Mouse (Mus musculus): ENCODE measurements around the gene Cdca5. TPM values are rescaled to one million over a fixed set of nuclear protein-coding genes. Genes with fewer than 3 reads are reported as not detected.

The Cdca5 gene
- total RNA-seq, 1 experiment from 2014 or later = 0.35 TPM

- ATAC-seq (ENCODE audit: extremely low read depth, insufficient number of reproducible peaks, low FRiP score, poor library complexity, severe bottlenecking) = no peak
These were observed 26.3 kb upstream of the Cdca5 start for GRCm38 (mm10) chr19:6058513-6058912.

DNA sequence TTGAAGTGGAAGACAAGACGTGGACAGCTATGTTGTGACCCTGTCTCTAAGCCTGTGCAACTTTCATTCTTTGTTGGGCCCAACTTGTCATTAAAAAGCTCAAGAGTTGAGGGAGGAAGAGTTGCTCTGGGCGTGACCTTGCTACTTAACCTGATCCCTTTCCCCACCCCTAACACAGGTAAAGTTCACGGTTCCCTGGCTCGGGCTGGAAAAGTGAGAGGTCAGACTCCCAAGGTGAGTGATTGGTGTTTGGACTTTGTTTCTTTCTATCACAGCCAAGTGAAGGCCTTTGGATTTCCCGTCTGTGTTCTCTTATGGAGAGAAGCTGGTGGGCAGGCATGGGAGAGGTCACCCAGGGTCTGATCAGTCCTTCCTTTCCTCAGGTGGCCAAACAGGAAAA is 25.8 kb upstream of the Cdca5 start:
- ATAC-seq (ENCODE audit: extremely low read depth, insufficient number of reproducible peaks, low FRiP score, poor library complexity, severe bottlenecking) = no peak

DNA sequence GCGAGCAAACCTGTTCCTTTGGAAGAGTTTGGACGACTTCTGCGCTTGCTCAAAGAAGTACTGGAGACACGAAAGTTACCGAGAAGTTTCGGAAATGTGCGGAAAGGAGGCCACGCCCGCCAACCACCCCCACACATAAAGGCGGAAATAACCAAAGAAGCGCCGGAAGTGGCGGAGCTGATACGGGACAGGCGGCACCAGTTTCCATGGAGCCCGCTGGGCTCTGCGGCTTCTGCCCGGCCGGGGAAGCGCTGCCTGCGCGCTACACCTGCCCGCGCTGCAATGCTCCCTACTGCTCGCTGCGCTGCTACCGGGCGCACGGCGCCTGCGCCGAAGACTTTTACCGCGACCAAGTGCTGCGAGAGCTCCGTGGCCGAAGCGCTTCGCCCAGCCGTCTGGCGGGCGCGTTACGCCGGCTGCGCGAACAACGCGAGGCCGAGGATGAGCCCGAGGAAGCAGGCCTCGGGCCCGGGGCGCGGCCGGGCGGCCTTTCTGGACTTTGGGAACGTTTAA is 23.7 kb upstream of the Cdca5 start, which contains the start of gene Znhit2:
Znhit2 (plus strand) TSS at position 172 of the 513 bp plus-strand sequence.
- peak; percentile 72 for ATAC-seq (ENCODE audit: extremely low read depth, insufficient number of reproducible peaks, low FRiP score, poor library complexity, severe bottlenecking)

DNA sequence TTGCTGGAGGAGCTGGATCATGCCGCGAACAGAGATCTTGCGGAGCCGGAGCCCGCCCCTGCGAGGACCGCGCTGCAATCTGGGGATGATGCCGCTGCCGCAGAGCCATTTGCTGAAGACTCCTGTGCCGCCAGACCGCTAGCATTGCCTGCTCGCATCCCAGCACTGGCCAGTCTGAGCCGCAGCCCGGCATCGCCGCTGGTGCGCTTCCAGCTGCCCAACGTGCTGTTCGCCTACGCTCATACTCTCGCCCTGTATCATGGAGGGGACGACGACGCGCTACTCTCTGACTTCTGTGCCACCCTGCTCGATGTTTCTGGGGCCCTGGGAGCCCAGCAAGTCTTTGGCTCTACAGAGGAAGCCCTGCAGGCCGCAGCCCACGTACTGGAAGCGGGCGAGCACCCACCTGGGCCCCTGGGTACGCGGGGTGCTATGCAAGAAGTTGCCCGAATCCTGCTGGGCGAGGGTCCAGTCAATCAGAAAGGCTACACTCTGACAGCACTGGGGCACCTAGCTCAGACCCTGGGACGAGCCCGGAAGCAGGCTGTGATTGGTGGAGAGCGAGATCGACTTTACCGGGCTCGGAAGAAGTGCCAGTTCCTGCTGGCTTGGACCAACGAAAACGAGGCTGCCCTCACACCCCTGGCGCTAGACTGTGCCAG is 23.0 kb upstream of the Cdca5 start:
- ATAC-seq (ENCODE audit: extremely low read depth, insufficient number of reproducible peaks, low FRiP score, poor library complexity, severe bottlenecking) = peak; percentile 11; the same call in 1 of the 2 replicates

GRCm38 (mm10) chr19:6062418-6062817 is 22.4 kb upstream of the Cdca5 start:
- no peak for ATAC-seq (ENCODE audit: extremely low read depth, insufficient number of reproducible peaks, low FRiP score, poor library complexity, severe bottlenecking)

GRCm38 (mm10) chr19:6063081-6063480 is 21.7 kb upstream of the Cdca5 start:
- ATAC-seq (ENCODE audit: extremely low read depth, insufficient number of reproducible peaks, low FRiP score, poor library complexity, severe bottlenecking) = no peak

DNA sequence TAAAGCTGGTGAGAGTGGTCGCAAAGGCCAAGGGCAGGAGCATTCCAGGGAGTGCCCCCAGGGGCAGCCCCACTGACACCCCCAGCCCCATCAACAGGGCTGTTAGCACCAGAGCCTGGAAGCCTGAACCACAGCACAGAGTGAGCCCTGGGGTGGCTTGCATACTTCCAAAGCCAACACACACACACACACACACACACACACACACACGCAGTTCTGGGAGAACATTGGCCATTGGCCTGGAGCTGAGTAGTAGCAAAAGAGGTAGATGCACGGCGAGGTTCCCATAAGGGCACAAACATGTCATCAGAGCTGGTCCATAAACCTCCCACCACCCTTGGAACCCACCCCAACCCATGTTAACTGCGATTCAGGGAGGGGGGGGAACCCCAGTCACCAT is 18.2 kb upstream of the Cdca5 start:
- ATAC-seq (ENCODE audit: extremely low read depth, insufficient number of reproducible peaks, low FRiP score, poor library complexity, severe bottlenecking) = no peak

DNA sequence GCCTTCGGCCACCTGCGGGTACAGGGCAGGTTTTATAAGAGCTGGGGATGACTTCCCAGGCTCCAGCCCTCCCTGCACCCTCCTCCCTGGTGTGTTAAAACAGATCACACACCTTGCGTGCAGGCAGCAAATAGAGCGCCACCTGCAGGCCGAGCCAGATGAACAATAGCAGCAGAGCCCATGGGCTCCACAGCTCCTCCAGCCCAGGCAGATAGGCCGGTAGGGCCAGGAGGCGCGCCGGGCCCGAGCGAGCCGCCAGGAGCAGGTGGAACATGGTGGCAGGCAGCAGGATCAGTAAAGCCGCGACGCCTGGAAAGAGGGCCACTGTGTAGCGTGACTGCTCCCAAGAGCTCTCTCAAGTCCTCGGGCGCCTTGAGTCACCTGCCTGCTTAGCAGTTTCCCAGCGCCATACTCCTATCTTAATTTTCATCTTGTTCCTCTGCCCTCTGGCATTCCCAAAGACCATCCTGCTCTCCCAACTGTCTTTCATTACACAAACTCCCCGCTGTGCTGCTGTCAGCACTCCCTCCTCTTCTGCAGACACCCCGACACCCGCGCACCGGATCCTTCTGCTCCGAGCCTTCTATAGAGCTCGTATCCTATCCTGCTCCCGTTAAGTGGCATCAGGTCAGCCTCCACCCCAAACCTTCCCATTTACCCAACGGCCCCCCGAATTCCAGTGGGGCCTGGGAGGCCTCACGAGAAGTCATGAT is 17.6 kb upstream of the Cdca5 start:
- ATAC-seq (ENCODE audit: extremely low read depth, insufficient number of reproducible peaks, low FRiP score, poor library complexity, severe bottlenecking) = peak; percentile 76

DNA sequence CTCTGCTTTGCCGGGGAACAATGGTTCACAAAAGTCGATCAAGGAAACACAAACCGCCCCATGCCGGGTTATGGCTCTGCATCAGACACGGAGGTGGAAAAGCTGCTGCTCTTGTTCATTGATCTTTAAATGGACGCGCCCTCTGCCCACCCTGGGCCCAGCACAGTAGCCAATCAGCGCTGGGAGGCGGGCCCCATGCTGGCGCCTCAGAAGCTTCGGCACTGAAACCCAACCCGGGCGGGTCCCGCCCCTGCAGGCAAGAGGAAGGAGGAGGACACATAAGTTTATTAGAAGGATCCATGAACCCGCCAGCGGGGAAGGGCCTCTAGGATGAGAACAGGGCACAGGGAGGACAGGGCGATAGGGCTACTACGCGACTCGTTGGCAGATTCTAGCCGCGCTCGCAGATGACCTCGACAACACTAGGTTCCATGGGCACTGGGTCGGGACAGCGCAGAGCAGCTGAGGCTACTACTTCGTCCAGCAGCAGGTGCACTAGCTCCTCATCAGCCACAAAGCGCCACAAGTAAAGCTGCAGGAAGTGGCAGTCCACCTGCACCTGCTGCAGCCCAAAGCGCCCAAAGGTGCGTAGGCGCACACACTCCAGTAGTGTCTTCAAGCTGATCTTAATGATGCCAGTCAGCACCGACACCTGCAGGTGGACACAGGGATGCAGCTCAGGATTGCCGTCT is 16.9 kb upstream of the Cdca5 start, which contains the start of gene Tm7sf2:
Tm7sf2 (minus strand) TSS at position 650 of the 692 bp plus-strand sequence.
- ATAC-seq (ENCODE audit: extremely low read depth, insufficient number of reproducible peaks, low FRiP score, poor library complexity, severe bottlenecking) = peak; percentile 66

- no peak for ATAC-seq (ENCODE audit: extremely low read depth, insufficient number of reproducible peaks, low FRiP score, poor library complexity, severe bottlenecking)
These were observed 15.8 kb upstream of the Cdca5 start for GRCm38 (mm10) chr19:6068951-6069350.

GRCm38 (mm10) chr19:6069851-6070250 is 14.9 kb upstream of the Cdca5 start:
- ATAC-seq (ENCODE audit: extremely low read depth, insufficient number of reproducible peaks, low FRiP score, poor library complexity, severe bottlenecking) = no peak

DNA sequence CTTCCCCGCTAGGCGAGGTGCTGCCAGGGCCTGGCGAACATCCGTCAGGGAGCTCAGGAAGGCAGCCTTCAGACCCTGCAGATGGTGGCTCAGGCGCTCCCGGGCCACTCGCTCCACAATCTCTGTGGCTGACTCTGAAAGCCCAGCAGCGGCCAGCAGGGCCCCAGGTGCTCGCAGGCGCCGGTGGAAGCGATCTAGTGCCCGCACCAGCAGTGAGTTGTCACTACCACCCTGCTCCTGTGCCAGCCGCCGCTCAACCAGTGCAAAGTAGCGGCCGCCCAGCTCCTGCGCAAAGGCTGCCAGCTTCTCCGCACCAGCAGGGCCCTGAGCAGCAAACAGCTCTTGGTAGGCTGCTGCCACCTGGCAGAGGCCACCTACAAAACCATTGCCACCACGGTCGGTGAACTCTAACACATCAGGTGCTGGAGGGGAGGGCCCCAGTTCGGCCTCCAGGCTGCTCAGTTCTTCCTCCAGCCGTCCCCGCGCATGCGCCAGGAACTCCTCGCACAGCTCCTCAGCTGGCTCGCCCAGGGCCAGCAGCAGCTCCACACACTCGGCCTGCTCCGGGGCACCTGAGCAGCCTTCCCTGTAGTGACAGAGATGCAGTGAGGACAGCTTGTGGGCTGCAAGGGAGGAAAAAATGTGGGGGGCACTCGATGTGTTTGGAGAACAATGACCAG is 14.1 kb upstream of the Cdca5 start:
- ATAC-seq (ENCODE audit: extremely low read depth, insufficient number of reproducible peaks, low FRiP score, poor library complexity, severe bottlenecking) = no peak

GRCm38 (mm10) chr19:6071261-6071660 is 13.5 kb upstream of the Cdca5 start:
- no peak for ATAC-seq (ENCODE audit: extremely low read depth, insufficient number of reproducible peaks, low FRiP score, poor library complexity, severe bottlenecking)

DNA sequence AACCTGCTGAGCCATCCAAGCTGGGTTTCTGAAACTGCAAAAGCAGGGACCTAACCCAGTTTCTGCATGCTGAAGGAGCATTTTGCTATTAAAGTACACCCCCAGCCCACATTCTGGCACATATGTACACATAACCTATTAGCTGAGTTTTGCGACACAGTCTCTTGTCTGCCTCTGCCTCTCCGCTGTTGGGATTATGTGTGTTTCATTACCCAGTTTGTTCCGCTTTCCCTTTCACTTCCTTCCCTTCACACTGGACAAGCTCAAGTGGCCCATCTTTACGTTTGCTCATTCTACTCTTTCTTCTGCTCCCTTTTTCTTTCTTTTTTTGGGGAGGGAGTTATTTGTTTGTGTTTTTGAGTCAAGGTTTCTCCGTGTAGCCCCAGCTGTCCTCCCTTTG is 10.9 kb upstream of the Cdca5 start:
- no peak for ATAC-seq (ENCODE audit: extremely low read depth, insufficient number of reproducible peaks, low FRiP score, poor library complexity, severe bottlenecking)

DNA sequence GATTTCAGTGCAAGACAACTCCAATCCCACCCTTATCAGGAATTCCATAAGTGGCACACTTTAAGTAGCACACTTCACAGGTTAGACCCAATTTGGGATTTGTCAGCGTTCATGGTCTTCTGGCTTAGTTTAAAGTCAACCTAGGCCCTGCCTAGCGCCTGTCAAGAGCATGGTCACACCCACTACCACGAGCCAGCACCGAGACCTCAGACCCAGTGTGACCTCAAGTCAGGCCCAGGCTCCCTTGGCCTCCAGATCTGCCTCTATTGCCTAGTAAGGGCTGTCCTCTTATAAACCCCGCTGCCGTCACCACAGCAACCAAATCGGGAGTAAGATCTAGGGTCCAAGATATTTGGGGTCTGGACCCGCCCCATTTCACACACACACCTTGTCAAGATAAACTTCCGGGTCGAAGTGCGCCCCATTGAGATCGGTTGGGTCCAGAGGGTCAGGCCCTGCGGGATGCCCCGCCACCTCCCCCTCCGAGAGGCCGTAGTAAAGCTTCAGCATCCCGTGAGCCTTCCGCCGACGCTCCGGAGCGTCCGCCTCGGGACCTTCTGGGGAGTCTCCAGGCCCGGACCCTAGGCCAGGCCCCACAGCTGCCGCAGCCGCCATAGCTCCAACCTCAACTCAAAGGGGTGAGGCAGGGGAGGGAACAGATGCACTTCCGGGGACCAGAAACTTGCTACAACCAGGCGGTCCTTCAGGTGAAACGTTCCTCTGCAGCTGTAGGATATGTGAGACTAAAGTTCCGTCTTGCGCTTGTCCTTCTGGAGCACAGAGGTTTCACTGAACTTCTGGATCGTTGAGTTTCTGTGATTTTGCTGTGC is 8.0 kb upstream of the Cdca5 start, which contains the start of gene Vps51:
Vps51 (minus strand) TSS at position 668 of the 830 bp plus-strand sequence.
- peak; percentile 90 for ATAC-seq (ENCODE audit: extremely low read depth, insufficient number of reproducible peaks, low FRiP score, poor library complexity, severe bottlenecking)

GRCm38 (mm10) chr19:6079983-6080480 is 4.8 kb upstream of the Cdca5 start, which contains the start of gene Tmem262:
Tmem262 (plus strand) TSS chr19:6080033.
- ATAC-seq (ENCODE audit: extremely low read depth, insufficient number of reproducible peaks, low FRiP score, poor library complexity, severe bottlenecking) = no peak

- ATAC-seq (ENCODE audit: extremely low read depth, insufficient number of reproducible peaks, low FRiP score, poor library complexity, severe bottlenecking) = no peak
These were observed 2.6 kb upstream of the Cdca5 start, which contains the start of gene Gm28374 for GRCm38 (mm10) chr19:6082156-6082555. Gm28374 (minus strand) TSS chr19:6082256.

DNA sequence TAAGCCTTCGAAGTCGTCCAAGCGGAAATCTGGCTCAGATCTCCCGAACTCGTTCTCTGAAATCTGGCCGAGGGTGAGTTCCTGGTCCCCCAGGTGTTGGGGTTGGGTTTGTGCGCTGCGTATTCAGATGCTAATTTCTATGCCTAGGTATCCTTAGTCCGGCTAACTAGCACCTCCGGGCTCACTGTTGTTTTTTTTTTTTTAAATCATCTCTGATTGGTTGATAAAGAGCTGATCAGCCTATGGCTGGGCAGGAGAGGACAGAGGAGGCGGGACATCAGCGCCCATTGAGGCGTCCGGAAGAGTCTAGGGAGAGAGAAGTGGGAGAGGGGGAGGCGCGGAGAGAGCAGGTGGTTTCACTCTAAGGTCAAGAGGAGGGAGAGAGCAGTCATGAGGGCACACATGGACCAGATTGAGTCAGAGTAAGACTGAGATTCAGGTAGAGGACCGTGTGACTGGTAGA is 665 bp downstream of the Cdca5 start:
- peak; percentile 28; the same call in 1 of the 2 replicates for ATAC-seq (ENCODE audit: extremely low read depth, insufficient number of reproducible peaks, low FRiP score, poor library complexity, severe bottlenecking)

All from neutrophil, adult 5-6 weeks (primary cell).